Mouse (Mus musculus): ENCODE results near the gene Lrrc28.

DNA sequence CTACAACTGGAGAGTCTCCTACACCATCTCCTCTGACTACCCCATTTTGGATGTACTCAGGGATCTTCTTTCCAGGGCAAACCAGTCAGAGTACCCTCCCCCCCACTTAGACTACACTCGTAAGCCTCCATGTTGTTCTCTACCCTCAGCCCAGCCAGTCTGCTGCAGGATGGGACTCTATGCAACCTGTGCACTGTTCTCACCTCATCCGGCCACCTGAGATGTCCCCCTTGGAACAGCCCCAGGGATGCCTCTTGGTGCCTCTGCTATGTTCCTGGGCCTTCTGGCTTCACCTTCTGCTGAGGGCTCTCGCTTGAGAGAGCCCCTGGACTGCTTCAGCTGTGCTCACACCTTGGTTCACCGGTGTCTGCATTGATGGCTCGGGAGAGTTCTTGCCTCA, 158.7 kb downstream of the Lrrc28 start:
- TF ChIP-seq CTCF (IDR thresholded peaks at IDR 0.05 in 2 of 3, conservative IDR thresholded peaks at IDR 0.05 in 1 of 3; ENCODE audit: control insufficient read depth in 1 of 3, insufficient read depth in 1 of 3, low read depth in 2 of 3, low read length in 3 of 3, poor library complexity in 1 of 3, severe bottlenecking in 1 of 3) (no peak), RAD21 (IDR thresholded peaks at IDR 0.05; ENCODE audit: low read depth, low read length) (no peak), ZC3H11A (IDR thresholded peaks at IDR 0.05; ENCODE audit: low read depth, low read length) (no peak), JUND (IDR thresholded peaks at IDR 0.05; ENCODE audit: low read depth, low read length) (no peak), ETS1 (IDR thresholded peaks at IDR 0.05; ENCODE audit: low read depth, low read length) (no peak), USF1 (IDR thresholded peaks at IDR 0.05; ENCODE audit: low read depth, low read length) (no peak), MYC (IDR thresholded peaks at IDR 0.05; ENCODE audit: low read depth, low read length) (no peak), UBTF (IDR thresholded peaks at IDR 0.05; ENCODE audit: borderline replicate concordance, insufficient read depth, low read depth, low read length) (no peak), TBP (IDR thresholded peaks at IDR 0.05; ENCODE audit: low read depth, low read length) (no peak), ELF1 (IDR thresholded peaks at IDR 0.05; ENCODE audit: low read depth, low read length) (no peak), MAX (IDR thresholded peaks at IDR 0.05; ENCODE audit: low read length) (no peak), CHD2 (IDR thresholded peaks at IDR 0.05; ENCODE audit: low read length) (no peak), NRF1 (IDR thresholded peaks at IDR 0.05; ENCODE audit: insufficient read depth, low read depth, low read length, poor library complexity, severe bottlenecking) (no peak), EP300 (IDR thresholded peaks at IDR 0.05; ENCODE audit: low read depth in 1 of 2, low read length in 2 of 2) (no peak)
